Mouse (Mus musculus): Measurements from ENCODE around the gene Kank3.
A peak's percentile ranks its signal among the peaks of the same experiment; 100 is the strongest.
"Not testable (repeated sequence)": the region's sequence is repeated elsewhere in the genome, so short reads cannot be mapped to it uniquely, and the experiment has no call there.

The Kank3 gene

DNA sequence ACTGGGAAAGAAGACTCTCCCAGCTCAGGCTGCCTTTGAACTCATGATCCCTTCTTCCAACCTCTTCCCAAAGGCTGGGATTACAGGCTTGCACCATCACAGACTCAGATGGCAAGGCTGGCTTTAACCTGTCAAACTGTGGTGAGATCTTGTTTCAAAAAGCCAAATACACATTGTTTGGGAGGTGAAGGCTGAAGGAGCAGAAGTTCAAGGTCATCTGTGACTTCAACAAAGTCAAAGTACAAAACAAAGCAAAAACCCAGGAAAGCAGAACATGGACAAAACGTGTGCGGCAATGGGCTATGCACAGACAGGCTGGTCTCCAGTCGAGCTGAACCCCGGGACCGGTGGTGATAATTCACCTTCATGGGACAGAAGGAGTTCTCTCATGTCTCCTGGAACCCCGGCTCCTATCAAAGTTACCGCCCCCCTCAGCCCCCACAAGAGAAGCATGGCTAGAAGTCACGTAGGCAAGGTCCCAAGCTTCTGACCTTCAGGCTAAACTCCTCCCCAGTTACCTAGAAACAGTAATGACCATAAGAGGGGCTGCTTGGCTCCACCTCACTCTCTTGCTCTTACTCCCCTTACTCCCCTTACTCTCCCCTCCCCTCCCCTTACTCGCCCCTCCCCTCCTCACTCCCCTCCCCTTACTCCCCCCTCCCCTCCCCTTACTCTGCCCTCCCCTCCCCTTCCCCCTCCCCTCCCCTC, 3.0 kb upstream of the Kank3 start:
- no peak for DNase-seq (ENCODE audit: low spot score in 2 of 2)

DNA sequence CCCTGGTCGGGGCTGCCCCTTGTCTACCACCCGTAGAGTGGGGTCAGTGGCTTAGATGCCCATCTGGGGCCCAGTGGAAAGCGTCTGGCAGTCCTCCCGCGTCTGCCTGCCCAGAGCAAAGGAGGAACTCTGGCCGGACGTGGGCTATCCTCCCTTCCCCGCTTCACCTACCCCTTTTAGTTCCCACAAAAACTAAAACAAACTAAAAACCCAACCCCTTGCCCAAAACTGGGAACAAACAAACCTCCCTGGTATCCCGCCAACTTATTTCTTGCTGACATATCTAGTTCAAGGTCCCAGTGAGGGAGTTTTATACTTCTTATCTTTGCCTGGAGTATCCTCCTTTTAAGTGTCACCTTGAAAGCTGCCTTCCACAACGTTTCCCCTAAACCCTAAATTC, 2.1 kb upstream of the Kank3 start:
- no peak for DNase-seq (ENCODE audit: low spot score in 2 of 2)

DNA sequence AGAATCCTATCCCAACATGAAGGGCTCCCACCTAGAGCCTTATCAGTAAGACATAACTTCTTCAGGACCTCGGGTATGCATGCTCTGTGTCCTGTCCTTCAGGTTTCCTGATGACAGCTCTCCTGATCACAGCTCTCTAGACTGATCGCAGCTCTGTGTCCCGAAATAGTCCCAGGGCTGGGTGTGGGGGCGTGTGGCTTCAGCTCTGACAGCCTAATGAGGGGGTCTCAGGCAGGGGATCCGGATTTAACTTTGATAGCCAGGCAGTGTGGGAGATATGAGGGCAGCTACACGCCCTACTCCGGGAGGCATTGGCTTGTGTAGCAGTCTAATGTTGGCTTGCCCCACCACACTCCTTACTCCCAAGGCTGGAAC, 810 bp downstream of the Kank3 start:
- DNase-seq (ENCODE audit: low spot score in 2 of 2): no peak

DNA sequence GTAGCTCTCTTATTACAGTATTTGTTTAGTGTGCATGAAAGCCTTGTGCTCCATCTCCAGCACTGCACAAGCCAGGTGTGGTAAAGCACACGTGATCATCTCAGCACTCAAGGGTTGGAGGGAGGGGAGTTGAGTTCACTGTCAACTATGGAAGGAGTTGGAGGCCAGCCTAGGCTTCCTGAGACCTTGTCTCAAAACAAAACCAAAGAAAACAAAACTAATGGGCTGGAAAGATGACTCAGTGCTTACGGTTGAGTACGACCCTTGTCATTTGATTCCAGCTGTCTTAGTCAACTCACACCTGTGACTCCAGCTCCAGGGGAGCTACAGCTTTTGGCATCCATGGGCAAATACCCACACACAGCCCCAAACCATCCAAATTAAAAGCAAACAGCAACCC, 2.2 kb downstream of the Kank3 start:
- DNase-seq (ENCODE audit: low spot score in 2 of 2): no peak

DNA sequence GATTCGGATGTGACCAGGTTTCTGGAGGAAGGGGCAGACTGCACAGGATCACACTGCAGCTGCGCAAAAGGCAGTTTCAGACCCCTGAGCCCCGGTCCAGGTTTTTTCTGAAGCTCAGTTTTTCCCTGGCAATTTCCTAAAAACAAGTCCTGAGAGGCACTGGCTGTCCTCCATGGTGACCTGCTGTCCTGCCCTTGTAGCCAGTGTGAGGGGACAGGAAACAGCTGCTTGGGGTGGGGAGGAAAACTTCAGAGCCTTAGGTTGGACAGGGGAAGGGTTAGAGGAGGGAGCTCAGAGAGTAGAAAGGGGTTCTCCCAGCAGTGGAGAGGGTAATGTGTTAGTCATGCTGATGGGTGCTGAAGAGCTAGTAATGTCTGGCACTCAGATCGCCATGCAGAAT, 2.7 kb downstream of the Kank3 start:
- no peak for DNase-seq (ENCODE audit: low spot score in 2 of 2)

DNA sequence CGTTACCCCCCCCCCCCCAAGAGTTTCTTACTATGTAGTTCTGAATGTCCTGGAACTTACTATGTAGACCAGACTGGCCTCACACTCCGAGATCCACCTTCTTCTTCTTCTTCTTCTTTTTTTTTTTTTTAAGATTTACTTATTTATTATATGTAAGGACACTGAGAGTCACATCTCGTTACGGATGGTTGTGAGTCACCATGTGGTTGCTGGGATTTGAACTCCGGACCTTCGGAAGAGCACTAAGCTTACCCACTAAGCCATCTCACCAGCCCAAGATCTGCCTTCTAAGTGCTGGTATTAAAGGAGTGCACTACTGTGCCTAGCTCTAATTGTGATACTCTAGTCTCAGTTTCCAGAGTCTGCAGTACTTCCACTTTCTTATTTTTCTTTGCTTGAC, 5.1 kb downstream of the Kank3 start:
- no peak for DNase-seq (ENCODE audit: low spot score in 2 of 2)

DNA sequence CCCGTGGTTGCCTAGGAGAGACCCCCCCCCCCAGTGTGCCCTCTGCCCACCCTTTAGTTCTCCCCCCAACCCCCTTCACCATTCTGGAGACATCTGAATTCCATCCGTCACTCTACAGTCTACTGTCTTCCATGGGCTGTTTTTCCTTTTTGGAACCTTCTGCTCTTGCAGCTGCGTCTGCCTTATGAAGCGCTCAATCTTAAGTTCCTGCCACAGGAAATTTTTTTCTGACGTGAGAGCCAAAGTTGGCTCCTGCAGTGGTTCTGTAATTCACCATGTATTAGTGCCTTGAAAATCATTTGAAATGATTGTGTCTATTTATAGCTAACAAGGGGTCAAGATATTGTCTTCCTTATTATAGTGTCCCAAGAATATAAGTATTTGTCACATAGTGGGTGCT, 6.3 kb downstream of the Kank3 start:
- DNase-seq (ENCODE audit: low spot score in 2 of 2): no peak

DNA sequence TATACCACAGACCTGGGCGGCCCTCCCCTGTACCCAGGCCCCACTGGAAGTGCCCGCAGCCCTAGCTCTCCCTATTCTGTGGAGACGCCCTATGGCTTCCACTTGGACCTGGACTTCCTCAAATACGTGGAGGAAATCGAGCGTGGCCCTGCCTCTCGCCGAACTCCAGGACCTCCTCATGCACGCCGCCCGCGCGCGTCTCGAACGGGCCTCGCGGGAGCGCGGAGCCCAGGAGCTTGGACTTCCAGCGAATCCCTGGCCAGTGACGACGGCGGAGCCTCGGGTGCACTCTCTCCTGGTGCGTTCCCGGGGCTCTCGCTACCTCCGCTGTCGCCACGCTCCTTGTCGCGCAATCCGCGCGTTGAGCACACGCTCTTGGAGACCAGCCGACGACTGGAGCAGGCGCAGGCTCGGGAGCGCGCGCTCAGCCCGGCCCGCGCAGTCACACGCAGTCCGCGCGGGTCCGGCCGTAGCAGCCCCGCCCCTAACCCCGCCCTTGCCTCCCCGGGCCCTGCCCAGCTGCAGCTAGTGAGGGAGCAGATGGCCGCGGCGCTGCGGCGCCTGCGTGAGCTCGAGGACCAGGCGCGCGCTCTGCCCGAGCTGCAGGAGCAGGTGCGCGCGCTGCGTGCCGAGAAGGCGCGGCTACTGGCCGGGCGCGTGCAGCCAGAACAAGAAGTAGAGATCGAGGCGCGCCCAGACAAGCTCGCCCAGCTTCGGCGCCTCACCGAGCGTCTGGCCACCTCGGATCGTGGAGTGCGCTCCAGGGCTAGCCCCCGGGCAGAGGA, 7.1 kb downstream of the Kank3 start:
- peak; percentile 76 for DNase-seq (ENCODE audit: low spot score in 2 of 2)

DNA sequence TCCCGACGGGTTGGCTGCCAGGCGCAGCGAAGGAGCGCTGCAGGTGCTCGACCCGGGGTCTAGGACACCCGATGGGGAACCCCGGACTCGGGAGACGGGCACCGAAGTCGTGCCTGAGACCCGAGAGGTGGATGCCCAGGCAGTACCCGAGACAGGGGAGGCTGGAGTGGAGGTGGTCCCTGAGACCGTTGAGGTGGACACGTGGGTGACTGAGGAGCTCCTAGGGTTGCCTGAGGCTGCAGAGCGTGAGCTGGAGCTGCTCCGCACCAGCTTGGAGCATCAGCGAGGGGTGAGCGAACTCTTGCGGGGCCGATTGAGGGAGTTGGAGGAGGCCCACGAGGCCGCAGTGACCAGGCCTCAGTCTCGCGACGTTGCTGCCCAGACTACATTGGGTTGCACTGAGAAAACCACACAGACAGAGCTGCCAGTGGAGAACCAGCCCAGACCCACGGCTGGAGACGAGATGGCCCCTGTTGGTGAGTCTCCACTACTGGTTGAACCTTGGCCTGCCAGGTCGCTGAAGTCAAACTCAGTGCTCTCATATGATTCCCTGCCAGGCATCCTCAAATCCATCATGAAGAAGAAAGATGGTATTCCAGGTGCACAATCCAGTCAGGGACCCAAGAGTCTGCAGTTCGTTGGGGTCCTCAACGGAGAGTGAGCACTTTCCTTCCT, 7.8 kb downstream of the Kank3 start:
- no peak for DNase-seq (ENCODE audit: low spot score in 2 of 2)

DNA sequence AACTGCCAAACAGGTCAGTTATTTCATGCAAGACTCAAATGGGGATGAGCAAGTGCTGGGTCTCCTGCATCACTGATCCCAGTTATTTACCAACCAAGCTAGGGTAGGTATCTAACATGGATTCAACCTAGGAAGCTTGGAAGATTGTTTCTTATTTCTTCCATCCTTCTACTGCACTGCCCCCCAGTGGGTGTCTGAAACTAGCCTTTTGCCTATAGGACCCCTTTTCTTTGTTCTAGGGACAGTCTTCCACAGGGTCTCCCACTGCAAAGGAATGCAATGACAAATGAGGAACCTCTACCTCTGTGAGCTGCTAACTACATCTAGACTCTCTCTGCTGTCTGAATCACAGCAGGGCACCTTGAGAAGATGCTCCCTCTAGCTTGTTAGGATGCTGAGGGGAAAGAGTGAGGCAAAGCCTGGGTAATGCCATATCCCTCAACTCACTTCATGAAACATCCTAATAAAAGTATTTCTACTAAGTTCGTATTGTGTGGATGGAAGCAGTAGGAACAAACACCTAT, 12.2 kb downstream of the Kank3 start:
- no peak for DNase-seq (ENCODE audit: low spot score in 2 of 2)

DNA sequence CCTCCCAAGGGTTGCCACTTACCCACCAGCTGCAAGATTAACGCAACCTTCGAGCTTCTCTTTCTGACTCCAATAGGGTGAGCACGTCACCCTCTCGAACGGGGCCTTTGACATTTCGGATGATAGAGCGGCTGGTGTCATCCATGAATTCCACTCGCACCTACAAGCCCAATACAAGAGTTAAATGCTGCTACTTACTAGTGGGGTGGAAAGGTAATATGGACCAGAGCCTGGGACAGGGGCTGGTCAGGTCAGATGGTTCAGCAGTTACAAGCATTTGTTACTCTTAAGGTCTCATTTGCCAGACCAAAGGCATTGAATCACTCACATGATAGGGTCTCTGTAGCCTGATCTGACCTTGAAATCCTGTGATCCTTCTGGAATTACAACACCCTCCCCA, 12.9 kb downstream of the Kank3 start:
- not testable (repeated sequence) for DNase-seq (ENCODE audit: low spot score in 2 of 2)

DNA sequence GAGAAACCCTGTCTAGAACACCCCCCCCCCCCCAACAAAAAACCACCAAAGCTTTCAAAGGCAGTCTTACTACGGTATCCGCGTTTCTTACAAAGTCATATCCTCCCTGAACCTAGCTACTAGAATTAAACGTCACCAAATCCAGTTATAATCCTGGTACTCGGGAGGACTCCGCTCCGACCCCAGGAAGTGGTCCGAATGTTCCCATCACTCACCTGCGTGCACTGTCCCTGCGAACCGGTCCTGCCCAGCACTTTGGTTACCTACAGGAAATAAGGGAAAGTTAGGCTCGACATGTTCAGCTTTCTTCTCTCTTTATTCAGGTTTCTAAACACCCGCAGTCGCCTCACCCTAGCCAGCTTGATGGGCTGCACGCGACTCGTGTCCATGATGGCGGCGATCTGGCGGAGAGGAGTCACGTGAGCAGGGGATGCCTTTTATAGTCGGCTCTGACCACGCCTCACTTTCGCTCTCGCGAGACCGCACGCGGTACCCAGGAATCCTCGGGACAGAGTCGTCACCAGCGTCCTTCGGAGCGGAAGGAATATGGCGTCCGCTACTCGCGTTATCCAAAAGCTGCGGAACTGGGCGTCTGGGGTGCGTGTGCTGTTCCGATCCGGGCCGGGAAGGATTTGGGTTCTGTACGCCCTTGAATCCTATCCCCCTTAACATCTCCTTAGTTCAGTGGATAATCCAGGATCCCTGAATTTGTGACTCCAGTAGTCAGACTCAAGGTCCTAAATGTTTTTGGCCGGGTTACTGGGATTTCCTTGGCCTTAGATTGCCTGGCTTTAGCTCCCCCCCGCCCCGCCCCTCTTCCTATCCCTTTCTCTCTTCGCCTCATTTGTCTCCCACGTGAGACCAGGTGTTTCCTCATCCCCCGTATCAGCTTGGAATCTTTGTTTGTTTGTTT, 14.0 kb downstream of the Kank3 start, which contains the start of the genes Rps28 and Ndufa7:
Gene Rps28, minus strand, starts transcription at position 479 of the 913 bp plus-strand sequence.
Gene Ndufa7, plus strand, starts transcription at position 489 of the 913 bp plus-strand sequence.
- DNase-seq (ENCODE audit: low spot score in 2 of 2): peak; percentile 96 to 98

DNA sequence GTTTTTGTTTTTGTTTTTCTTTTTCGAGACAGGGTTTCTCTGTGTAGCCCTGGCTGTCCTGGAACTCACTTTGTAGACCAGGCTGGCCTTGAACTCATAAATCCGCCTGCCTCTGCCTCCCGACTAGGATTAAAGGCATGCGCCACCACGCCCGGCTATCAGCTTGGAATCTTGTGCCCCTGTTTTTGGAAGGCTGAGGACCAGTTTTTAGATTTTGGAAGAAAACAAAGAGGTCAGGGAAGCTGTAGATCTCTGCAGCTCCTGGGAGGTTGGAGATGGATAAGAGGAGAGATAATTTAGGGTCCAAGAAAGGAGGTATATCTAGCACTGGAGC, 14.6 kb downstream of the Kank3 start:
- DNase-seq (ENCODE audit: low spot score in 2 of 2): not testable (repeated sequence)

DNA sequence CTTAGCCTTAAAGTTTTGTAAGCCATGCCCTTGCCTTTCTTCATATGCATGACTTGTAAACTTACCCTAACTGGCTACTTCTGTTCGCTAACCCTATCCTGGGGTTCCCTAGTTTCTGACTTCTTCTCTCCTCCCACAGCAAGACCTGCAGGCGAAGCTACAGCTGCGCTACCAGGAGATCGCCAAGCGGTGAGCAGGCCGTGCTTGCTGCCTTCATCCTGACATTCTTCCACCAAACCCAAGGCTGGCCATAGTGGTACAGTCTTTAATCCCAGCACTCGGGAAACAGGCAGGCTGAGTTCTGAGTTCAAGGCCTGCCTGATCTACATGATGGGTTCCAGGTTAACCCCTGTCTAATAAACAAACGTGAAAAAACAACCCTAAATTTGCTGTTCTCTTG, 15.1 kb downstream of the Kank3 start:
- DNase-seq (ENCODE audit: low spot score in 2 of 2): no peak

DNA sequence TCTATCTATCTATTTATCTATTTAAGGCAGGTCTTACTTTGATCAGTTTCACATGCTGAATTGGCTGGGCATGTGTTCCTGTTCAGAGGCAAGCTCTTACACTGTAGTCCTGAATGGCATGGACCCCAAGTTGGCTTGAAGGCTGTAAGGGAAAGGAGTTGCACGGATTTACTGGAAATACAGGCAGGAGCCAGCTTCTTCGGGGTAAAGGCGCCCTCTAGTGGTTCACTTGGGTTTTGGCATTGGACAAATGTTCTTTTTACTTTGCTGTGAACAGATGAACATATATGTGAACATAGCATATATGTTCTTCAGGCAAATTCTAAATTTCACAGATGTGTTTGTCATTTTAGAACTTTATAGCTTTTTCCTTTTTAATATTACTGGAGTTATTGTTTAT, 16.5 kb downstream of the Kank3 start:
- peak; percentile 41 to 71 for DNase-seq (ENCODE audit: low spot score in 2 of 2)

DNA sequence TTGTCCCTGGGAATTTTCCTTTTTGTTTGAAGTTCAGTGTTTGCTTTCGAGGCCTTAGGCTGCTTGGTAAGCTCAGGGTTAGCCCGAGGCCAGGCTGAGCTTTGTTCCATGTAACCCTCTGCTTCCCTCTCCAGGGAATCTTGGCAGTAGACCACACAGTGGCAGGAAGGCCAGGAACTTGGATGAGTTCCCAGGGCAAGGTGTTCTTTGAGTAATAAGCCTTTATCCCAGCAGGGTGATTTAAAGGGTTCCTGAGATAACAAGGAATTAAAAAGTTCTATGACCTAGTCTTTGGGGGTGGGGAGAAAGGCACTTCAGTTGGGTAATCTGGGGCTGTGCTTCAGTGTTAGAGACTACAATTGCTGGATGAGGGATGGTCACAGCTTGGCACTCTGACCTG, 18.6 kb downstream of the Kank3 start:
- DNase-seq (ENCODE audit: low spot score in 2 of 2): no peak

DNA sequence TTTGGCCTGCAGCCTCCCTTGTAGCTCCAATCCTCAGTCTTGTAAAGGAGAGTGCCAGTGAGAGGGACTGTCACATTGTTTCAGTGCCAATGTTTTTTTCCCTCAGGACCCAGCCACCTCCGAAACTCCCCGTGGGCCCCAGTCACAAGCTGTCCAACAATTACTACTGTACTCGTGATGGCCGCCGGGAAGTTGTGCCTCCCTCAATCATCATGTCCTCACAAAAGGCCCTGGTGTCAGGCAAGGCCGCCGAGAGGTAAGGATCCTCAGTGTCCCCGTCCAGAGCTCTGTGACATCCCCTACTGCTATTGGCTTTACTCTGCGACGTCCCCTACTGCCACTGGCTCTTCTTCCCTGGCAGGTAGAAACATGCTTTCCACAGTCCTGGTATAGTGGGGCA, 19.2 kb downstream of the Kank3 start:
- no peak for DNase-seq (ENCODE audit: low spot score in 2 of 2)

DNA sequence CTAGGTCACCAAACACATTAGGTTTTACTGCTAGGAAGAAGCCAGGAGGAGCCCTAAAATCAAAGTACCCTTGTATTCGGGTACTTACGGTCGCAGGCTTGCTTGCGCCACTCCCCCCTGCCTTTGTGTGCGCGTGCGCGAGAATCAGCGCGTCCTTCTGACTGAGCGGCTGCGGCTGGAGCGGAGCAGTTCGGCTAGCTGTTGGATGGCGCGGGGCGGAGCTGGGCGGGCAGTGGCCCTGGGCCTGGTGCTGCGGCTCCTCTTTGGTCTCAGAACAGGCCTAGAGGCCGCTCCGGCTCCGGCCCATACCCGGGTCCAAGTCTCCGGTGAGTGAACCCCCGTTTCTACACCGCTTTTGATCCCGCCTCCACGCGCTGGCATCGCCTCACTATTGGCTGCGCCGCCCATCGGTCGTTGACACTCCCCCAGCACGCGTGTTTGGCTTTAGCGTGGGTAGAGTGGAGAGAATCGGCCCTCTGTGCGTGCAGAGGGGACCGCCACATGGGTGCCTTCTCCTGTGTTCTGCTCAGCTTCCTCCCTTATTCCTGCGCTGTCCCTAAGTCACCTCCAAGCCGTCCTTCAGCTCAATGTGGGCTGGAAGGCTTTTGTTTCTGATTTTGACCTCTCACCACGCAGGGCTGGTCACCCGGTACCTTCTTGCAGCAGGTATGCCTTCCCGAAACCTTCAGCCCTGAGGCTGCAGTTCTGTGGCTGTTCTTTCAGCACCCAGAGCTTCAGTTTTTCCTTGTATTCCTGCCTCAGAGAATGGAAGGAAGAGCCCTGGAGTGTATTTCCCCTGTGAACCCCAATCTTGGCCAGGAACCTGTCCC, 32.9 kb downstream of the Kank3 start, which contains the start of gene Cd320:
Gene Cd320, plus strand, starts transcription at position 126 of the 830 bp plus-strand sequence.
- peak; percentile 77 to 87 for DNase-seq (ENCODE audit: low spot score in 2 of 2)

DNA sequence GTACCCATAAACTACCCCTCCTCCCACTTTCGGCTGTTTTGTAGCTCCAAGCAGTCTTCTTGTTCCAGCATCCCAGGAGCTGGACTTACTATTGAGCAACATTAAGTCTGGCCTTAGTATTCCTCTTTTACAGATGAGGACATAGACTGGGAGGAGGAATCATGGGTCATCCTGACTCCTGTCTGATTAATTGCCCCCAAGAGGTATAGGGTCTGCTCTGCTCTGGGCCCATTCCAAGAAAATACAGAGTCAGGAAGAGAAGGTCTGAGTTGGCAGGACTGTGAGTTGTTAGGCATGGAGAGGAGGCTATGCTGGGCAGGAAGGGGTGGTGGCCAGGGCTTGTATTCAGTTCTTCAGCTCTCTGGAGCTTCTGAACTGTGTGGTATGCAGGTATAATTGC, 33.9 kb downstream of the Kank3 start:
- no peak for DNase-seq (ENCODE audit: low spot score in 2 of 2)

DNA sequence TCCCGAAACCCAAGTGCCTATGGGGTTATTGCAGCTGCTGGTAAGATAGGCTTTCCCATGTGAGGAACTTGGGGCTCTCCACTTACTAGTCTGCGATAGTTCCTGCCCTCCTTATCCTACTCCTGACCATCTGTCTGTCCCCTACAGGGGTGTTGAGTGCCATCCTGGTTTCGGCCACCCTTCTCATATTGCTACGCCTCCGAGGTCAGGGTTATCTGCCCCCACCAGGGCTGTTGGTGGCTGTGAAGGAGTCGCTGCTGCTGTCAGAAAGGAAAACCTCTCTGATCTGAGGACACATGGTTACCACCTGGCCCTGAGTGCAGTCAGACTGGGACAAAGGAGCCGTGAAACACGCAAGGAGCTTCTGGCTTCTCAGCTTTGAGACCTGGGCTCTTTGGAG, 37.8 kb downstream of the Kank3 start:
- DNase-seq (ENCODE audit: low spot score in 2 of 2): no peak

DNA sequence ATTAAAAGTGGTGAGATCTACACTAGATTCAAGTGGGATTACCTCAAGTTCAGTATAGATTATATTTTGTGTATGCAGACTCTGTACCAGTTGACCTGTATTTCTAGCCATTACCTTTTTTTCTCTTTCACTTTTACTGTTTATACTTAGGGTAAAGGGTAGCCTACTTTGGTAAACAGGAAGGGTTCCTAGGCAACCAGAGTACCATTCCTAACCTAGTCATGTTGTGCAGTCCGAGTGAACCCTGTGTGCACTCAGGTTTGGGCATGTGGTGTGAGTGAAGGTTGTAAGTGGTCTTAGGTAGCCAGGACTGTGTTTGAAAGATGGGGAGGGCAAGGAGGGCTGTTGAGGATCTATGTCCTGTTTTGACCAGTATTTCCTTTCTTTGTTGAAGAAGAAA, 41.0 kb downstream of the Kank3 start:
- DNase-seq (ENCODE audit: low spot score in 2 of 2): no peak

All from thymus, postnatal 10 days (tissue).